In the genomic region with DNA sequence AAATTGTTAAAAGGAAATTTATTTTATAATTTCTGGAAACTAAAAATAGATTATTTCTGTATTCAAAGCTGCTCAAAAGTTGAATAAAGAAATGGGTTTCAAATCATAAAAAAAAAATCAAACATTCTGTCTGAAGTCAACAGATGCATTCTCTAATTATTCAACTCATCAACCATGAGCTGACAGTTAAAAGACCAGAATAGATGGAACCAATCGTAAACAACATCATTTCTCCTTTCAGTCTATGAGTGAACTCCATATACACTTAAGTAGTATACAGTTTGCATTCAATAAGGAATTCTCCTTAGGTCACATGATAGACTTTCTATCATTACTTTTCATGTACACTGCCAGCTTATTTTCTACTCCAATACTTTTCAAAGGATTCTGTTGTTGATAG, we compare ENCODE assay signal across 27 mouse cellular contexts.
"Had no signal": no experiment of that assay in that cellular context is flagged by ENCODE, and none has a peak within 500 bp of the region (broad histone marks: within the 10 kb centered on the region; RNA-seq: fewer than 3 reads in every experiment).

No protein-coding gene starts in this region.

- DNase-seq: gastrocnemius, adult 2 months; gastrocnemius, postnatal 10 days; gastrocnemius, postnatal 25 days; heart, adult 11 months; heart, adult 2 months; heart, postnatal 14 days; heart, postnatal 36 days; kidney, adult 11 months; kidney, adult 2 months; kidney, adult 9 months; kidney, postnatal 14 days; kidney, postnatal 36 days; left cerebral cortex, postnatal 4 days; lung, adult 18-20 months had no signal

- H3K9ac ChIP-seq: heart, embryonic 13.5 days; heart, embryonic 15.5 days; hindbrain, embryonic 13.5 days; hindbrain, embryonic 15.5 days; kidney, embryonic 15.5 days; limb, embryonic 13.5 days; limb, embryonic 15.5 days; liver, embryonic 12.5 days; liver, embryonic 14.5 days had no signal

- H3K36me3 ChIP-seq: heart, embryonic 13.5 days; heart, embryonic 15.5 days; hindbrain, embryonic 13.5 days; hindbrain, embryonic 15.5 days; kidney, embryonic 15.5 days; limb, embryonic 13.5 days; limb, embryonic 15.5 days; liver, embryonic 12.5 days had no signal

- H3K4me3 ChIP-seq: gastrocnemius, adult 2 months; heart, adult 2 months; heart, embryonic 13.5 days; heart, embryonic 15.5 days; hindbrain, embryonic 13.5 days; hindbrain, embryonic 15.5 days; kidney, embryonic 15.5 days; limb, embryonic 13.5 days; limb, embryonic 15.5 days; liver, embryonic 12.5 days had no signal

- H3K27me3 ChIP-seq: heart, embryonic 13.5 days; heart, embryonic 15.5 days; hindbrain, embryonic 13.5 days; hindbrain, embryonic 15.5 days; kidney, embryonic 15.5 days; limb, embryonic 13.5 days; limb, embryonic 15.5 days; liver, embryonic 12.5 days had no signal

- H3K27ac ChIP-seq: gastrocnemius, adult 2 months; heart, adult 2 months; heart, embryonic 13.5 days; heart, embryonic 15.5 days; hindbrain, embryonic 13.5 days; hindbrain, embryonic 15.5 days; hindbrain, postnatal 0 days; kidney, embryonic 15.5 days; kidney, postnatal 0 days; limb, embryonic 13.5 days; limb, embryonic 15.5 days; liver, embryonic 12.5 days; liver, embryonic 14.5 days had no signal

- H3K4me2 ChIP-seq: heart, embryonic 11.5 days; heart, embryonic 13.5 days; heart, embryonic 15.5 days; hindbrain, embryonic 13.5 days; hindbrain, embryonic 15.5 days; kidney, embryonic 15.5 days; limb, embryonic 13.5 days; limb, embryonic 15.5 days; liver, embryonic 12.5 days had no signal

- ATAC-seq: hindbrain, postnatal 0 days; intestine, embryonic 16.5 days; liver, embryonic 12.5 days had no signal

- H3K4me1 ChIP-seq: heart, embryonic 13.5 days; heart, embryonic 15.5 days; hindbrain, embryonic 13.5 days; hindbrain, embryonic 15.5 days; kidney, embryonic 15.5 days; limb, embryonic 13.5 days; limb, embryonic 15.5 days; liver, embryonic 12.5 days had no signal

- H3K9me3 ChIP-seq: heart, embryonic 13.5 days; heart, embryonic 15.5 days; hindbrain, embryonic 15.5 days; kidney, embryonic 15.5 days; limb, embryonic 13.5 days; limb, embryonic 15.5 days; liver, embryonic 12.5 days had no signal
